Mouse (Mus musculus) limb, embryonic 13.5 days (tissue): Measurements from ENCODE around the gene Psd4. TPM values are rescaled to one million over a fixed set of nuclear protein-coding genes. Genes with fewer than 3 reads are reported as not detected.

Experiments
- ATAC-seq: fragments of 200-750 bp; cut with Nextera tagmentation; 2 replicates; pipeline ENCODE4 v1.8.0; 2017; ENCODE audit warnings: low read depth, moderate number of reproducible peaks, moderate TSS enrichment; ENCODE audit not compliant: low FRiP score
- H3K27ac ChIP-seq: fragments of 300-500 bp; sonication (generic); 2 replicates; pipeline ENCODE4 v1.5.1; 2015; ENCODE audit warnings: inconsistent platforms, mild to moderate bottlenecking, moderate library complexity
- H3K27me3 ChIP-seq: fragments of 300-500 bp; sonication (generic); 2 replicates; pipeline ENCODE4 v1.6.1; 2015; ENCODE audit warnings: mild to moderate bottlenecking, inconsistent platforms
- H3K36me3 ChIP-seq: fragments of 300-500 bp; sonication (generic); 2 replicates; pipeline ENCODE4 v1.6.1; 2015; ENCODE audit warnings: inconsistent platforms, mild to moderate bottlenecking, moderate library complexity
- H3K4me1 ChIP-seq: fragments of 300-500 bp; sonication (generic); 2 replicates; pipeline ENCODE4 v1.6.1; 2015; ENCODE audit warnings: inconsistent platforms
- H3K4me2 ChIP-seq: fragments of 300-500 bp; sonication (generic); replicated peaks from 2 replicates; pipeline ENCODE4 v1.6.1; 2015; ENCODE audit warnings: inconsistent platforms, mild to moderate bottlenecking, moderate library complexity
- H3K4me3 ChIP-seq: fragments of 300-500 bp; sonication (generic); 2 replicates; pipeline ENCODE4 v1.5.1; 2015; ENCODE audit warnings: moderate library complexity, mild to moderate bottlenecking, inconsistent platforms
- H3K9ac ChIP-seq: fragments of 300-500 bp; sonication (generic); 2 replicates; pipeline ENCODE4 v1.6.1; 2015; ENCODE audit warnings: mild to moderate bottlenecking, inconsistent platforms
- H3K9me3 ChIP-seq: fragments of 300-500 bp; sonication (generic); 2 replicates; pipeline ENCODE4 v1.6.1; 2016; ENCODE audit warnings: inconsistent platforms
- WGBS: fragments of 180-500 bp; shearing (Covaris S2); methylation state at CpG from one replicate; pipeline ENCODE4 v1.1.7; 2015; 5-methylcytosine and 5-hydroxymethylcytosine counted together
- polyA plus RNA-seq: library from polyadenylated mRNA; unstranded; fragments of >200 nt; fragmentation: Nextera tagmentation; extraction: Ambion mirVana; gene quantifications from 2 replicates; pipeline ENCODE4 v1.2.1, GENCODE M21; 2015

Gene Psd4
- polyA plus RNA-seq, 1 experiment from 2014 or later, result 1.9 TPM

DNA sequence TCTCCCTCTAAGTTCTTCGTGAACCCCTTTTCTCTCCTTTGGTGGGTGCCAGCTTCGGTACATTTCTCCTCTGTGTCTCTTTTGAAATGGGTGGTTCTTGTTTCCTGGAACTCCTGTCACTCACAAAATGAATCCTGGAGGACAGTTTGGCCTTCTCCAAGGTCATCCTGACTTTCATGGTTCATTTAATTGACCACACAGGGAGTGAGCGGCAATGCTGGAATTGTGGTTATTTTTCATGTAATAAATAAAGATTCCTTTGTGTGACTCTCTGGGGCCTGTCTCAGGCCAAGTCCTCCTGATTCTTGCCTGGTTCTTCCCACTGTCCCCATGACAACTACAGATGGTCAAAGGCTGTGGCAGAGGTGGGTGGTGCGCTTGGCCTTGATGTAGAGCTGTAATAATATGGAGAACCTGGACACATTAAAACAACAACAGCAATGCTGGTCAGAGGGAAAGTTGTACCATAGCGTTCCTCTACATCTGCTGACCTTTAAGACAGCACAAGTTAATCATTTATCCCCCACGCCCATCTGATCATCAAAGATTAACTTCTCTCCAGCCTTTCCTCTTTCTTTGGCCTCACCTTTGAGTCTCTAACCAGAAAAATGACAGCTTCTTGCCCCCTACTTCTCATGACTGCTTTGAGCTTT, 54.0 kb downstream of the Psd4 start:
- H3K4me1 ChIP-seq, result peaks cover 9% of the 10 kb centered on the region
- no peaks in the 10 kb centered on the region for H3K9me3 ChIP-seq
- H3K9ac ChIP-seq, result no peak overlapping the region
- H3K4me3 ChIP-seq, result no peak overlapping the region
- 91% methylated on average over 6 of the region's 6 CpGs for WGBS
- no peaks in the 10 kb centered on the region for H3K27me3 ChIP-seq
- H3K4me2 ChIP-seq, result no peak overlapping the region
- no peaks in the 10 kb centered on the region for H3K36me3 ChIP-seq
- H3K27ac ChIP-seq, result no peak overlapping the region
- ATAC-seq, result no peak

DNA sequence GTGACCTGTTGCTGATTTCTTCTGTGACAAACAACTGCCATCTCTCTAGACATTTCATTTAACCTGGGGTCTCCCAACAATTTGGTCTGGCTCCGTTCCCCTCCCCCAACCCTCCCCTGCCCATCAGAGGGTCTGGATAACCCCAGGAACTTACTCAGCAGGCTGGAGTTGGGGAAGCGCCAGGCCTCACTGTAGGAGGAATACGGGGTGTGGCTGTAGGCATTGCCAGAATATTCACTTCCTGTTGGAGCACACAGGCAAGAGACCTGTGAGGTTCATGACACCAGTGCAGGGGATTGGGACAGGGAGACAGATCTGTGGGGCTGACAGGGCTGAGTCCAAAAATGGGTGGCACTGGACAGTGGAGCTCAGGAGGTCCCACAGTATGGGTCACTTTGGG, 55.4 kb downstream of the Psd4 start:
- no peak overlapping the region for H3K9ac ChIP-seq
- 52% methylated on average over 3 of the region's 3 CpGs for WGBS
- H3K9me3 ChIP-seq, result no peaks in the 10 kb centered on the region
- H3K4me3 ChIP-seq, result no peak overlapping the region
- ATAC-seq, result no peak
- H3K27me3 ChIP-seq, result no peaks in the 10 kb centered on the region
- no peaks in the 10 kb centered on the region for H3K4me1 ChIP-seq
- no peak overlapping the region for H3K4me2 ChIP-seq
- H3K27ac ChIP-seq, result no peak overlapping the region
- no peaks in the 10 kb centered on the region for H3K36me3 ChIP-seq

DNA sequence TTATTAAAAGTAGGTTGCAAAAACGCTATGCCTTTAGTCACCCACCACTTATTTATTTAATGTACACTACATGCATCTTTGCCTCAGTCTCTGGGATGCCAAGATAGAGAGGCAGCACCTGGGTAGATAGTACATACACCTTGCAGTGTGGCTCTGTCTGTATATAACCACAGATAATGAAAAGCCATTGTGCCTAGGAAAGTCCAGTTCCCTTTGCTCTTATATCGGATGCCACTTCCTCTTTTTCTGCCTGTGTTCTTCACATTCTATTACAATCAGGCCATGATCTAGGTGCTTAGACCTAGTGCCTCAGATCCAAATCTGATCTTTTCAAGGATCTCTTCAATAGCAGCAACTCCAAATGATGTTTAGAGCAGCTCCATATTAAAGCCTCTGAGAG, 58.2 kb downstream of the Psd4 start:
- H3K9ac ChIP-seq, result no peak overlapping the region
- H3K27ac ChIP-seq, result no peak overlapping the region
- WGBS, result 86% methylated on average over 2 of the region's 2 CpGs
- no peak overlapping the region for H3K4me3 ChIP-seq
- H3K27me3 ChIP-seq, result no peaks in the 10 kb centered on the region
- no peaks in the 10 kb centered on the region for H3K9me3 ChIP-seq
- no peak overlapping the region for H3K4me2 ChIP-seq
- no peaks in the 10 kb centered on the region for H3K36me3 ChIP-seq
- no peak for ATAC-seq
- no peaks in the 10 kb centered on the region for H3K4me1 ChIP-seq

DNA sequence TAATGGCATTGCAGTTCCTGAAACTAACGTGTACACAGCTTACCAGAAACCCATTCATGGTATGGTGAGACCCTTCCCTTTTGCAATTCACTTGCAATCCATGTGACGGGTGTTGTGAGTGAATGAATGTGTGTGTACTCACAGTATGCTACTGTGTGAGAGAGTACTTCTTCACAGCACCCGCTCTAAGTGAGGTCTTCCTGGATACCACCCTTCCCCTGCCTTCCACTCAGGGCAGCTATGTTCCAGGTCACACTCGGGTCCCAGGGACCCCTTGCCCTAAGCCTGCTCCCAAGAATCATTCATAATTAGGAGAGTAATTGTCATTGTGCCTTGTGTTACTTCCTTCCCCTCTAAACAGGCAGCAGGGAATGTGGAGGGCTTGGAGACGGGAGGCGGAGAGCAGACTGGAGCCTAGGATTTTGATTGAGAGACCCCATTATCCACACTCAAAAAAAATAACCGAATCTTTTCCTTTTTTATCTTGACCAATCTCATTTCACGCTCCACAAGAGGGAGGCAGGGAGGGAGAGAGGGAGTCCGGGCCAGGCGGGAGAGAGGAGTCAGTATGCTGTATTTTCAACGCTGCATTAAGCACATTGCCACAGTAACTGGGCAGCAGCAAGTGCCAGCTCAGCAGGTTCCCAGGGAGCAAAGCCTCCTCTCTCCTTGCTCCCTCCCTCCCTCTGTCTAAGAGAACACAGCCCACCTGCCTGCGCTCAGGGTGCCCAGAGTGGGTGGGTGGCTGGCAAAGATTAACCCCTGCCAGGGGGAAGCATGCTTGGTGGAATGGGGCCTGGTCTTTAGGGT, 60.7 kb downstream of the Psd4 start:
- no peaks in the 10 kb centered on the region for H3K9me3 ChIP-seq
- no peak overlapping the region for H3K27ac ChIP-seq
- no peak overlapping the region for H3K9ac ChIP-seq
- WGBS, result 56% methylated on average over 12 of the region's 12 CpGs
- no peaks in the 10 kb centered on the region for H3K4me1 ChIP-seq
- no peaks in the 10 kb centered on the region for H3K27me3 ChIP-seq
- H3K4me2 ChIP-seq, result no peak overlapping the region
- H3K36me3 ChIP-seq, result no peaks in the 10 kb centered on the region
- ATAC-seq, result no peak
- no peak overlapping the region for H3K4me3 ChIP-seq

DNA sequence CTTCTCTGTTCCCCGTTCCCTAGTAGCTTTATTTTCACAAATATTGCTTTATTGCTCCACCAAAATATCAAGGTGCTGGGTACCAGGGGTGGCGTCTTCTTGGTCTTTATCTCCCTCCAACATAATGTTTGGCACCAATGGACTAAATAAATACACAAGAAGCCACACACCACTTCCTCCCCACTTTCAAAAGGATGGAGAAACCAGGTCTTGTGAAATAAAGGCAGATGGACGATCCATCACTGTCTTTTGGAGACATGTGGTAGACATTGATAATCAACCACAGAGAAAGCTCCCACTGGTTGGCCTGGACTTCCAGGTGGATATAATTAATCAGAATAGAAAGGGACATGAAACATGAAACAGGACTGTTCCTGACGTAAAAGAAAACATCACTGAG, 62.4 kb downstream of the Psd4 start:
- Histone ChIP-seq H3K27ac (no peak overlapping the region), H3K9ac (no peak overlapping the region), H3K4me3 (no peak overlapping the region), H3K4me1 (no peaks in the 10 kb centered on the region), H3K4me2 (no peak overlapping the region), H3K36me3 (no peaks in the 10 kb centered on the region), H3K9me3 (no peaks in the 10 kb centered on the region), H3K27me3 (no peaks in the 10 kb centered on the region)
- 74% methylated on average over 4 of the region's 4 CpGs for WGBS
- no peak for ATAC-seq

DNA sequence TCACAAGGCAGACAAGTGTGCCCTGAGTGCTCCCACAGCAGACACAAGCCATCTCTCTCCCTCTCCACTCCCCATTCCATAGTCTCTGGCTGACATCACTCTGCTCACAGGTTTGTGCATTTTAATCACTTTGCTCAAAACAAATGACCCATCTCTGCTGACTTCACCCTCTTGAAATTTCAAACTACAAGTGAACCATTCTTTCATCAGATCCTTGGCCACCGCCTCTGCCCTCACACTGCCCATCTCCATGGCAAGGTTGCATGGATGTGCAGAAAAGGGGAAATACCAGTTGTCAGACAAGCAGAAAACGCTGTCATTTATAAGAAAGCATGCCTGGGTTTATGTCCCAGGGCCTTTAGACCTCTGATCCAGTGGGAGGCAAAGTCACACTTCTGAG, 67.3 kb downstream of the Psd4 start:
- H3K4me3 ChIP-seq, result no peak overlapping the region

DNA sequence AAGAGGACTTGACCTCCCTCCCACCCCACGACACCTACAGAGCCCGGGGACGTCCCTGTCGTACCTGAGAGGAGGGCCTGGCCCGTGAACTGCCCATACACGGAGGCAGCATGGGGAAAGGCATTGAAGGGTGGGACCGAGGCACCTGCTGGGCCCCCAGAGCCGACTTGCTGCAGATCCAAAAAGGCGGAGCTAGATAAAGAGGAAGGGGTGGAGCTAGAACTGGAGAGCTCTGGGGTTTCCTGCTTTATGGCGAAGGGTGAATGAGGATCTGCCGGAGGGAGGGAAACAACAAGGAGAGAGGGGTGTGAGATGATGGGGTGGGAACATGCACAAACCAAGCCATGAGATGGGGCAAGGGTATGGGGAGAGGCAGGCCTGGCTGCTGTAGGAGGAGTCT, 68.3 kb downstream of the Psd4 start:
- Histone ChIP-seq H3K27me3 (no peaks in the 10 kb centered on the region), H3K9ac (no peak overlapping the region), H3K27ac (no peak overlapping the region), H3K4me1 (no peaks in the 10 kb centered on the region), H3K9me3 (no peaks in the 10 kb centered on the region), H3K4me2 (no peak overlapping the region), H3K4me3 (no peak overlapping the region), H3K36me3 (no peaks in the 10 kb centered on the region)
- WGBS, result 77% methylated on average over 11 of the region's 11 CpGs
- no peak for ATAC-seq

More for the DNA sequence above, 67.3 kb downstream of the Psd4 start:
- ATAC-seq, result no peak
- Histone ChIP-seq H3K36me3 (no peaks in the 10 kb centered on the region), H3K27me3 (no peaks in the 10 kb centered on the region), H3K4me2 (no peak overlapping the region), H3K4me1 (no peaks in the 10 kb centered on the region), H3K27ac (no peak overlapping the region), H3K9ac (no peak overlapping the region), H3K9me3 (no peaks in the 10 kb centered on the region)
- 87% methylated on average over 2 of the region's 2 CpGs for WGBS

DNA sequence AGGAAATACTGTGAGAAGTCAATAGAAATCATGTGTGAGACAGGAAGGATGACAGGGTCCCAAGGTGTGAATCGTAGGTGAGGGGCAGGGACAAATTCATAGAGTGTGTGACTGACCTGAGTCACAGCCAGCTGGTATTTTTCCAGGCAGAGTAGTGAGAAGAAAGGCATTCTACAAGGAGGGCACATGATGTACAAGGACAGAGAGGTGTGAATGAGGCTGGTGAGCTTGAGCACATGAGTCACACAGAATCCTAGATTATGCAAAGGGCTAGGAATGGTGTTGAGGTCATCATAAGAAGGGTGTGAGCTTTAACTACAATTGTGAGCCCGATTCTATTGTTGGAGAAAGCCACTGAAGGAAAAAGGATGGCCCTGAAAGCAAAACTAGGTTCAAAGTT, 72.7 kb downstream of the Psd4 start:
- WGBS, result 77% methylated on average over 2 of the region's 2 CpGs
- no peak for ATAC-seq
- no peaks in the 10 kb centered on the region for H3K27me3 ChIP-seq

DNA sequence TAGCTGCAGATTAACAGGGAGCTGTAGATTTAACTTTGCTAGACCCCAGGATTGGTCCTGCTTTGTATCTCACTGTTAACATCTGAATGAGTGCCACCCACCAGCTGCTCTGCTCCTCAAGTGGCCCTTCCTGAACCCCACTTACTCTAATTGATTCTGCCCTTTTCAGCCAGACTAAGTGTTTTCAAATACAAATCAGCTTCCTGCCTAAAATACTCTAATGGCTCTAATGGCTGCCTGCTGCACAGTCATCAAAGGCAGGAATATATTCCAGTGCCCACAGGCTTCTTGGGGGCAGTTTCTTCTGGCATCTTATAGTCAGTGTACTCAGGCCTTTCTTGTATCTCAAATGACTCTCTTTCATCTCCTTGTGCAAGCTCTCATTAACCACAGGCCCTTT, 74.5 kb downstream of the Psd4 start:
- H3K36me3 ChIP-seq, result no peaks in the 10 kb centered on the region
- H3K27ac ChIP-seq, result no peak overlapping the region
- H3K27me3 ChIP-seq, result no peaks in the 10 kb centered on the region
- H3K4me3 ChIP-seq, result no peak overlapping the region
- no peak for ATAC-seq
- H3K4me2 ChIP-seq, result no peak overlapping the region
- no peaks in the 10 kb centered on the region for H3K4me1 ChIP-seq
- H3K9ac ChIP-seq, result no peak overlapping the region
- no peaks in the 10 kb centered on the region for H3K9me3 ChIP-seq

More for the DNA sequence above, 72.7 kb downstream of the Psd4 start:
- Histone ChIP-seq H3K9ac (no peak overlapping the region), H3K9me3 (no peaks in the 10 kb centered on the region), H3K27ac (no peak overlapping the region), H3K4me3 (no peak overlapping the region), H3K4me1 (no peaks in the 10 kb centered on the region), H3K36me3 (no peaks in the 10 kb centered on the region), H3K4me2 (no peak overlapping the region)

DNA sequence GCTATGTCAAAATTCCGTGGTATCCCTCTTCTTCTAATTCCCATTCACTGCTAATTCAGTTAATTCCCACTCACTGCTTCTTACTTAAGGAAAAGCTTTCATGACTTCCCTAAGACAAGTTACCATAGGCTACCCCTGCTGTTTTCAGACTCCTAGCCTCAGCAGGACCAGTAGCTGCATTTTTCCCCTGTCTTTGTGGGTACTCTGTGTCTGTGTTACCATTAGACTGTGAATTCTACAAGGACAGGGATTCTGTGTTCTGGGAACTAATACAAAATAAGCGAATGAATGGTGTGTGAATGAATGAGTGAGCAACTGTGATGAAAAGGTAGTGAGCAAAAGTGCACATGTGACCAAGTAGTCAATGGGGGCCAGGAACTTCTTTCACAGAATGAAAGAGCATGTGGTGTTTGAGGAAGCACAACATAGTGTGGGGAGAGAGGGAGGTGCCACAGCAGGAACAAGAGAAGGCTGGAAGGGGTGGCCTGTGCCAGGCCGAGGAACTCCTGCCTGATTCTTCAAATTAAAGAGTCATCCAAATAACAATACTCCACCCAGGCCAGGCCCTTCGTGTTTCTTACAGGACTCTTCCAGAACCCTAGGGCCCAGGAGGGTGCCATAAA, 75.0 kb downstream of the Psd4 start:
- H3K9ac ChIP-seq, result no peak overlapping the region
- no peaks in the 10 kb centered on the region for H3K36me3 ChIP-seq
- no peak overlapping the region for H3K4me2 ChIP-seq
- no peaks in the 10 kb centered on the region for H3K4me1 ChIP-seq
- no peaks in the 10 kb centered on the region for H3K27me3 ChIP-seq
- no peak for ATAC-seq
- WGBS, result 59% methylated on average over 4 of the region's 4 CpGs
- no peak overlapping the region for H3K4me3 ChIP-seq
- no peaks in the 10 kb centered on the region for H3K9me3 ChIP-seq
- H3K27ac ChIP-seq, result no peak overlapping the region

DNA sequence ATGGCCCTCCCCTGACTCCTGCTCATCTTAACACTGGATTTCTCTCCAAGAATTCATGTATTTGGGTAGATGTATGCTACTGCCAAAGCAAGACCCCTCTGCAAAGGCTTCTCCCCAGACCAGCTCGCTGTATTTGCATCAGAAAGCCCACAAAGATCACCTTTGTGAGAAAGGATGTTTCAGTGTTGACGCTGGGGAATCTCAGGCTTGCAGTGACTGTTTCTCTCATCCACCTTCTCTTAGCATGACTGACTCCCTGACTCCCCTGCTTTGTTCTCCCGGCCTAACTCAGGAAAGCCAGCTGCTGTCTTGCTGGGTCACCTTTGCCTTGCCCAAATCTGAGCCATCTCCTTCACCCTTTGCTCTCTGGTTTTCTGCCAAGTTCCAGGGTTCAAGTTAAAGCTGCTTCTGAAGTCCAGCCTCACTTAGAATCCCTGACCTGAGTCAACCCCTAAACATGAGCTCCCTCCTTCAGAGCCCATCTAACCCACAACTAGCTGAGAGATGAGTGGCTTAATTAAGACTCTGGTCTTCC, 75.9 kb downstream of the Psd4 start:
- ATAC-seq, result no peak
- no peaks in the 10 kb centered on the region for H3K9me3 ChIP-seq
- WGBS, result 59% methylated on average over 3 of the region's 3 CpGs
- H3K4me1 ChIP-seq, result no peaks in the 10 kb centered on the region
- H3K27me3 ChIP-seq, result no peaks in the 10 kb centered on the region
- H3K4me3 ChIP-seq, result no peak overlapping the region
- H3K27ac ChIP-seq, result no peak overlapping the region
- no peak overlapping the region for H3K9ac ChIP-seq
- H3K36me3 ChIP-seq, result no peaks in the 10 kb centered on the region
- H3K4me2 ChIP-seq, result no peak overlapping the region

DNA sequence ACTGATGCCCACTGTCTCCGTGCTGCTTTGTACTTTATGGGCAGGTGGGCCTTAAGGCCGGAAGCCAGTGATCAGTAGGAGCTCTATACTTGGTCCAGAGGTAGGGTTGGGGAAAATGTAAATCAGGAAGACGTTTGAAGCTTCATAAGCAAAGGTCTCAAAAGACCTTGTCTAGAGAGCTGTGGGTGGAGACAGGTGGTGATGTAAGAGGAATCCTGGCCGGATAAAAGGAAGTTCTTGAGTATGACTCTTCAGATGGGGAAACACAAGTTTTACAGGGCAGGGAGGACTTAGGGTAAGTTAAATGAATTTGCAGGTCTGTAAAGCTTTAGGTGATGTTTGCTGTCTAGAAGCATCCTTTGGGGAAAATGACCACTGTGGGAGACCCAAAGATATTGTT, 81.7 kb downstream of the Psd4 start:
- no peak for ATAC-seq
- H3K27ac ChIP-seq, result no peak overlapping the region
- H3K9me3 ChIP-seq, result no peaks in the 10 kb centered on the region
- no peak overlapping the region for H3K4me2 ChIP-seq
- H3K9ac ChIP-seq, result no peak overlapping the region
- WGBS, result 75% methylated on average over 4 of the region's 4 CpGs
- H3K4me1 ChIP-seq, result no peaks in the 10 kb centered on the region
- H3K4me3 ChIP-seq, result no peak overlapping the region
- no peaks in the 10 kb centered on the region for H3K36me3 ChIP-seq
- H3K27me3 ChIP-seq, result no peaks in the 10 kb centered on the region
